Mouse (Mus musculus) forebrain, embryonic 10.5 days (tissue): ENCODE measurements around the gene Clec11a. TPM values are rescaled to one million over a fixed set of nuclear protein-coding genes. Genes with fewer than 3 reads are reported as not detected.

Source experiments
- DNase-seq: peaks from one replicate; pipeline ENCODE4 v3.0.0-alpha.2; 2017; ENCODE audit warnings: low spot score; ENCODE audit errors: extremely low spot score
- H3K27ac ChIP-seq: fragments of 300-500 bp; sonication (generic); 2 replicates; pipeline ENCODE4 v1.5.1; 2016; ENCODE audit warnings: mild to moderate bottlenecking
- H3K27me3 ChIP-seq: fragments of 300-500 bp; sonication (generic); 2 replicates; pipeline ENCODE4 v1.6.1; 2016; ENCODE audit warnings: mild to moderate bottlenecking; ENCODE audit not compliant: poor library complexity, severe bottlenecking
- H3K36me3 ChIP-seq: fragments of 300-500 bp; sonication (generic); replicated peaks from 2 replicates; pipeline ENCODE4 v1.6.1; 2016; ENCODE audit warnings: mild to moderate bottlenecking, moderate library complexity
- H3K4me1 ChIP-seq: fragments of 300-500 bp; sonication (generic); 2 replicates; pipeline ENCODE4 v1.6.1; 2016
- H3K4me3 ChIP-seq: fragments of 300-500 bp; sonication (generic); 2 replicates; pipeline ENCODE4 v1.5.1; 2016; ENCODE audit warnings: mild to moderate bottlenecking, moderate library complexity
- H3K9me3 ChIP-seq: fragments of 300-500 bp; sonication (generic); 2 replicates; pipeline ENCODE4 v1.6.1; 2016; ENCODE audit warnings: mild to moderate bottlenecking, moderate library complexity
- WGBS: fragments of 180-500 bp; shearing (Covaris S2); methylation state at CpG from one replicate; pipeline ENCODE4 v1.1.7; 2016; 5-methylcytosine and 5-hydroxymethylcytosine counted together
- polyA plus RNA-seq: library from polyadenylated mRNA; unstranded; fragments of >200 nt; fragmentation: Nextera tagmentation; extraction: Ambion mirVana; gene quantifications from 2 replicates; pipeline ENCODE4 v1.2.1, GENCODE M21; 2016

The Clec11a gene
- polyA plus RNA-seq, result 2.5 and 2.9 TPM in 2 replicates

DNA sequence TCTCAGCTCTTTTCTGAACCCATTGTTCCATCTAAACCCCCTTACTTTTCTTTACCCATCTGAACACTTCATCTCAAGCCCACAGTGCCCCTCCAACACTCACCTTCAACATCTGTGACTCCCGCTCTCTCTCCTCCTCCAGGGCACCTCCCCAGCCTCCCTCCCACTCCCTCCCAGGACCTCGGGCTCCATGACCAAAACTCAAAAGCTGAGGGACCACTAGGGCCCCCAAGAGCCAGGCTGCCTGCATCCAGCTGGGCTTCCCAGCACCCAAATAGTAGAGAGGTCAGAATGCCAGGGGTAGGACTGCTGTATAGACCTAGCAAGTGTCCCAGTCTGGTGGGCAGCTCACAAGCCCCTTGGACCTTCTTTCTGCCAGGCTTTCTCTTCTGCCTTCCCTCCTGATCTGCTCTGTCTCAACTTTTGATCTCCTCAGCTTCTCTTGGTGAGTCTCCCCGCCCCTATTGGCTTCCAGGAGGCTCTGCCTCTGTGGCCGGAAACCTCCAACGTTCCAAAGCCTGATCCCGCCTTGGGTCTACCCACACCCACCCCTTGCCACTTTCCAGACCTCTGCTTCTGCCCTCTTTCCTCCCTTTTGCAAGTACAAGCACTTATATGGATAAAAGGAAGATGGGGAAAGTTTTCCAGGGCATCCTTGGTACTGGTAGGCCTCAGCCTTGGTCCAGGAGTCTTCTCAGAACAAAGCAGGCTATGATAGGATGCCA, at the start of gene Clec11a:
Gene Clec11a, minus strand, starts transcription at position 387 of the 725 bp plus-strand sequence.
- Histone ChIP-seq H3K27ac (peak within 1 kb of the TSS; percentile 98), H3K9me3 (no peaks in the 10 kb centered on the region), H3K4me1 (peaks cover 62% of the 10 kb centered on the region), H3K36me3 (no peaks in the 10 kb centered on the region), H3K27me3 (peaks cover 56% of the 10 kb centered on the region), H3K4me3 (peak within 1 kb of the TSS; percentile 83)
- no peak for DNase-seq
- 53% methylated on average over 6 of the region's 6 CpGs for WGBS

DNA sequence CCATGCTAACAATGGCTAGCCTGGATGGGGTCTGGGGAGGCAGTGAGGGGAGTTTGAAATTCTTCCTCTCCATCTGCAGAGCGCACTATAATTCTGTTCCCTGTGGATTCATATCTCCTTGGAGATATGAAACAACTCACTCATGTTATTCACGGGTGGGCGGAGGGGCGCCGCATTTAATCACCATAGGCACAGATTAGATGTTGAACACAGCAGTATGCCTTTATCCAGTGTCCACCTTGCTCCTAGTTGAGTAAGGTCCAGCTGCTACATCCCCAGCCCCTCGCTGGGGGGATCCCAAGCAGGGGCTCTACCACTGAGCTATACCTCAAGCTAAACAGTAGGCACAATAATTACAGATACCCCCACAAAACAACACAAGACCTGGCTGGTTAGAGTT, 48.7 kb upstream of the Clec11a start:
- Histone ChIP-seq H3K27ac (no peak overlapping the region), H3K4me1 (peaks cover 96% of the 10 kb centered on the region), H3K36me3 (no peaks in the 10 kb centered on the region), H3K9me3 (no peaks in the 10 kb centered on the region), H3K27me3 (peaks cover 94% of the 10 kb centered on the region), H3K4me3 (no peak overlapping the region)
- DNase-seq, result no peak
- 73% methylated on average over 6 of the region's 6 CpGs for WGBS

DNA sequence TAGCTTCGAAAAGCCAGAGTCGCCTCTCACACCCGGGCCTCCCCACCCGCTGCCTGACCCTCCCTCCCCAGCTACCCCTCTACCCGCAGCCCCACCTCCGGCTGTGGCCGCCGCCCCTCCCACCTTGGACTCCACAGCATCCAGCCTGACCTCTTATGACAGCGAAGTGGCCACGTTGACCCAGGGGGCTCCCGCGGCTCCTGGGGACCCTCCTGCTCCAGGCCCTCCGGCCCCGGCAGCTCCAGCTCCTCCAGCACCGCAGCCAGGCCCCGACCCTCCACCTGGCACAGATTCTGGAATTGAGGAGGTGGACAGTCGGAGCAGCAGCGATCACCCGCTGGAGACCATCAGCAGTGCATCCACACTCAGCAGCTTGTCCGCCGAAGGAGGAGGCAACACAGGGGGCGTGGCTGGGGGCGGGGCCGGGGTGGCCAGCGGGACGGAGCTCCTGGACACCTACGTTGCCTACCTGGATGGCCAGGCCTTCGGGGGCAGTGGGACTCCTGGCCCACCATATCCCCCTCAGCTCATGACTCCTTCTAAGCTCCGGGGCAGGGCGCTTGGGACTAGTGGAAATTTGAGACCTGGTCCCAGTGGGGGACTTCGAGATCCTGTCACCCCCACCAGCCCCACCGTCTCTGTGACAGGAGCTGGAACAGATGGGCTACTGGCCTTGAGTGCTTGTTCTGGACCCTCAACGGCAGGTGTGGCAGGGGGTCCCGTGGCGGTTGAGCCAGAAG, 47.1 kb upstream of the Clec11a start:
- Histone ChIP-seq H3K4me1 (peaks cover 92% of the 10 kb centered on the region), H3K4me3 (peak overlapping the region; percentile 47), H3K36me3 (no peaks in the 10 kb centered on the region), H3K27me3 (peaks cover 98% of the 10 kb centered on the region), H3K9me3 (no peaks in the 10 kb centered on the region), H3K27ac (0 out of 2 replicates have a peak overlapping the region, but pooled peaks have one; percentile 4)
- peak; percentile 53 for DNase-seq
- under 1% methylated on average over 35 of the region's 35 CpGs for WGBS

DNA sequence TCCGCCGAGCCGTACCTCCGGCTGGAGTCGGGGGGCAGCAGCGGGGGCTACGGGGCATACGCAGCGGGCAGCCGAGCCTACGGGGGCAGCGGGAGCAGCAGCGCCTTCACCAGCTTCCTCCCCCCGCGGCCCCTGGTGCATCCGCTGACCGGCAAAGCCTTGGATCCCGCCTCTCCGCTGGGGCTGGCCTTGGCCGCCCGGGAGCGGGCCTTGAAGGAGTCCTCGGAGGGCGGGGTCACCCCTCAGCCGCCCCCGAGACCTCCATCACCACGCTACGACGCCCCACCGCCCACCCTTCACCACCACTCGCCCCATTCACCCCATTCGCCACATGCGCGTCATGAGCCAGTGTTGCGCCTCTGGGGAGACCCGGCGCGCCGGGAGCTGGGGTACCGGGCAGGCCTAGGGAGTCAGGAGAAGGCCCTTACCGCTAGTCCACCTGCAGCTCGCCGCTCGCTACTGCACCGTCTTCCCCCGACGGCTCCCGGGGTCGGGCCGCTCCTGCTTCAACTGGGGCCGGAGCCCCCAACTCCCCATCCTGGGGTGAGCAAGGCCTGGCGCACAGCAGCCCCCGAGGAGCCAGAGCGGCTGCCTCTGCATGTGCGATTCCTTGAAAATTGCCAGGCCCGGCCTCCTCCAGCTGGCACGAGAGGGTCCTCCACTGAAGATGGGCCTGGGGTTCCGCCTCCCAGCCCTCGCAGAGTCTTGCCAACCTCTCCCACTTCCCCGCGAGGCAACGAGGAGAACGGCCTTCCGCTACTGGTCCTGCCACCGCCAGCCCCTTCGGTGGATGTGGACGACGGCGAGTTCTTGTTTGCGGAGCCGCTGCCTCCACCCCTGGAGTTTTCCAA, 46.3 kb upstream of the Clec11a start:
- Histone ChIP-seq H3K4me1 (peaks cover 85% of the 10 kb centered on the region), H3K4me3 (peak overlapping the region; percentile 47), H3K27ac (peak overlapping the region; percentile 4; the same call in 1 of the 2 replicates), H3K36me3 (no peaks in the 10 kb centered on the region), H3K27me3 (peaks cover 100% of the 10 kb centered on the region), H3K9me3 (no peaks in the 10 kb centered on the region)
- peak; percentile 31 for DNase-seq
- WGBS, result 2% methylated on average over 71 of the region's 71 CpGs

DNA sequence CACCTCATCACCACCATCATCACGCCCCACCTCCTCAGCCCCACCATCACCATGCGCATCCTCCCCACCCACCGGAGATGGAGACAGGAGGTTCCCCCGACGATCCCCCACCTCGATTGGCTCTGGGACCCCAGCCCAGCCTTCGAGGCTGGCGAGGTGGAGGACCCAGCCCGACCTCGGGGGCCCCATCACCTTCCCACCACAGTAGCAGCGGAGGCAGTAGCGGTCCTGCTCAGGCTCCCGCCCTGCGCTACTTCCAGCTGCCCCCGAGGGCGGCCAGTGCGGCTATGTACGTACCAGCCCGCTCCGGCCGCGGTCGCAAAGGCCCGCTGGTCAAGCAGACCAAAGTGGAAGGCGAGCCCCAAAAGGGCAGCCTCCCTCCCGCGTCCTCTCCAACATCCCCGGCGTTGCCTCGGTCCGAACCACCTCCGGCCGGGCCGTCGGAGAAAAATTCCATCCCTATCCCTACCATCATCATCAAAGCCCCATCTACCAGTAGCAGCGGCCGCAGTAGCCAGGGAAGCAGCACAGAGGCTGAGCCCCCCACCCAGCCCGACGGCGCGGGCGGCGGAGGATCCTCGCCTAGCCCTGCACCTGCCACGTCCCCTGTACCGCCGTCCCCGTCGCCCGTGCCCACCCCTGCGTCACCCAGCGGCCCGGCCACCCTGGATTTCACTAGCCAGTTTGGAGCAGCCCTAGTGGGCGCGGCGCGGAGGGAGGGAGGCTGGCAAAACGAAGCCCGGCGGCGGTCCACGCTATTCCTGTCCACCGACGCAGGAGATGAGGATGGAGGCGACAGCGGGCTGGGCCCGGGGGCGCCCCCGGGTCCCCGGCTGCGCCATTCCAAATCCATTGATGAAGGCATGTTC, 45.4 kb upstream of the Clec11a start:
- DNase-seq, result no peak
- H3K27me3 ChIP-seq, result peaks cover 94% of the 10 kb centered on the region
- H3K27ac ChIP-seq, result peak overlapping the region; percentile 4; the same call in 1 of the 2 replicates
- no peaks in the 10 kb centered on the region for H3K9me3 ChIP-seq
- H3K36me3 ChIP-seq, result no peaks in the 10 kb centered on the region
- H3K4me1 ChIP-seq, result peaks cover 77% of the 10 kb centered on the region
- H3K4me3 ChIP-seq, result peak overlapping the region; percentile 47
- WGBS, result 3% methylated on average over 71 of the region's 71 CpGs

DNA sequence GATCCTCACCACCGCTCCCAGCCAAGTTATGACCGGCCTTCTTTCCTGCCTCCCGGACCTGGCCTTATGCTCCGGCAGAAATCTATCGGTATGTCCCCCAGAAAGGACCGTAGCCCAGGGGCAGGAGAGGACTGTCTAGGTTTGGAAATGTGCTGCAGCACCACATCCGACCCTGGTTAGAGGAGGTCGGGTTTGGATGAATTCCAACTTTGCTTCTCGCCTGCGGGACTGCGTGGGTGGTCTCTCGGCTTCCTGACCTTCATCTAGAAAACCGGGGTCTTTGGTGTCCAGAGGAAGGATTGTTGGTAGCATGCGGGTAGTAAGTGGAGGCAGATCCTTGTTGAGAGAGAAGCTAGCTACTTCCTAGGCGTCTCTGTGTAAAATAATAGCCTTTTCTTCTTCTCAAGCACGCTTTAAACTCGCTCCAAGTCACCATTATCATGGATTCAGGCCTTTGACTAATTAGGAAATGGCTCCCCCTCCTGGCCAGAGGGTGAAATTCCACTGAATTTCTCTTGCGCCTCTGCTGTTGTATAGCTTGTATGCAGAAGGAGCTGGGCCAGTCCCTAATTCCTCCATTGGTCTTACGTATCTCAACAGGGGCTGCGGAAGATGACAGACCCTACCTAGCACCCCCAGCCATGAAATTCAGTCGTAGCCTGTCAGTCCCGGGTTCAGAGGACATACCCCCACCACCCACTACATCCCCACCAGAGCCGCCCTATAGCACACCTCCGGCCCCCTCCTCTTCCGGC, 44.4 kb upstream of the Clec11a start:
- peak; percentile 88 for DNase-seq
- Histone ChIP-seq H3K27ac (peak overlapping the region; percentile 61; the same call in 1 of the 2 replicates), H3K4me3 (peak overlapping the region; percentile 47), H3K4me1 (peaks cover 67% of the 10 kb centered on the region), H3K9me3 (no peaks in the 10 kb centered on the region), H3K27me3 (peaks cover 88% of the 10 kb centered on the region), H3K36me3 (no peaks in the 10 kb centered on the region)
- WGBS, result 4% methylated on average over 25 of the region's 25 CpGs

DNA sequence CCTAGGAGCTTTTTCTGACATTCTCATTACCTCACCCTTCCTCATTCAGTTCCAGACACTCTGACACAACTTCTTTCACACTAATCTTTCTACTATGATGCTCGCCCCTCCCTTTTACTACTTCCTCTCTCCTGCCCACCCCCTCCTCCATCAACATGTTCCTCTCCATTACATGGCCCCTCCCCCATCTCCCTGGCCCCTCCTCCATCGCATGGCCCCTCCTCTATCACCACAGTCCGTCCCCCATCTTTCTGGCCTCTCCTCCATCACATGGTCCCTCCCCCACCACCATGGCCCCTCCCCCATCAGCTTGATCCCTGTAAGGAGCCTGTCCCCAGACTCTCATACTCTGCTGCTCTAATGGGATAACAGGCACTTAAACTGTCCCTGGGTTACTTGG, 42.3 kb upstream of the Clec11a start:
- DNase-seq, result no peak
- peaks cover 81% of the 10 kb centered on the region for H3K27me3 ChIP-seq
- H3K36me3 ChIP-seq, result 0 out of 2 replicates have a peak, but pooled peaks cover 3% of the 10 kb centered on the region
- WGBS, result 18% methylated on average over 3 of the region's 3 CpGs
- no peak overlapping the region for H3K27ac ChIP-seq
- peaks cover 50% of the 10 kb centered on the region for H3K4me1 ChIP-seq
- H3K9me3 ChIP-seq, result no peaks in the 10 kb centered on the region; the same call in 1 of the 2 replicates
- H3K4me3 ChIP-seq, result no peak overlapping the region

DNA sequence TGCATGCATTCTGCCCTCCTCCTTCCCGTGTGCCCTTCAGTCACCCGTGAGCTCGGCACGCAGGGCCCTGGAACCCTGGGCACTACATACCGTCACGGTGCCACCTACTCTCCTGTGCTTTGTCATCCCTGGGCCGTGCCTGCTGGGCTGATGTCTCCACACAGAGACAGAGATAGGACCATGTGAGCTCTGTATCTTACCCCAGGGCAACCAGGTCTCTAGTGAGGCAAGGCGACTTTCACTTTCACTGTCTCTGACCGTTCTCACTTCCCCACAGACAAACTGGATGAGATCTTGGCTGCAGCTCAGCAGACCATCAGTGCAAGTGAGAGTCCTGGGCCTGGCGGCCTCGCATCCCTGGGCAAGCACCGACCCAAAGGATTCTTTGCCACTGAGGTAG, 37.9 kb upstream of the Clec11a start:
- 76% methylated on average over 12 of the region's 12 CpGs for WGBS
- no peak for DNase-seq
- Histone ChIP-seq H3K27ac (no peak overlapping the region), H3K27me3 (peaks cover 81% of the 10 kb centered on the region), H3K4me1 (peaks cover 20% of the 10 kb centered on the region), H3K4me3 (no peak overlapping the region), H3K36me3 (0 out of 2 replicates have a peak, but pooled peaks cover 3% of the 10 kb centered on the region), H3K9me3 (no peaks in the 10 kb centered on the region; the same call in 1 of the 2 replicates)

DNA sequence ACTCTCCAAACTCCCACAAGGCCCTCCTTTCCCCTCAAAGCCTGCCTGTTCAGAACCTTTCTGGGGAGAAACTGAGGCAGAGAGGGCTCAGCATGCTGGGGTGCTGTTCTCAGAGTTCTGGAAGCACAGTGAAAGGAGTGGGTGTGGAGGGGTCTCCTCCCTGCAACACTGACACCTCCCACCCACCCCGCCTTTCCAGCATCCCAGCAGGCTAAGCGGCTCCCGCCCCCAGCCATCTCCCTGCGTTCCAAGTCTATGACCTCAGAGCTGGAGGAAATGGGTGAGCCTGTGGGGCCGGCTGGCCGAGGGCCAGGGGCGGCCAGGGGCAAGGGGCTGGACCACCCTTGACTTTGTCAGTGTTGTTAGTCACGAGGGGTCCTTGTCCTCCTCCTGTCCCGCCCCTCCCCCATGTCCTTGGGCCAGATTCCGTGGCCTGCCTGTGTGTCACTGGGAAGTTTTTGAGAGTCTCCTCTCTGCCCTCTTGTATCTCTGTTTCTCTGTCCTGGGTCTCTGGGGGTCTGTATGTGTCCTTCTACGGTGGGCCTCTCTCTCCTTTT, 36.8 kb upstream of the Clec11a start:
- Histone ChIP-seq H3K4me3 (no peak overlapping the region), H3K36me3 (0 out of 2 replicates have a peak, but pooled peaks cover 3% of the 10 kb centered on the region), H3K27me3 (peaks cover 81% of the 10 kb centered on the region), H3K4me1 (peaks cover 13% of the 10 kb centered on the region), H3K27ac (no peak overlapping the region), H3K9me3 (no peaks in the 10 kb centered on the region; the same call in 1 of the 2 replicates)
- 34% methylated on average over 11 of the region's 11 CpGs for WGBS
- no peak for DNase-seq

DNA sequence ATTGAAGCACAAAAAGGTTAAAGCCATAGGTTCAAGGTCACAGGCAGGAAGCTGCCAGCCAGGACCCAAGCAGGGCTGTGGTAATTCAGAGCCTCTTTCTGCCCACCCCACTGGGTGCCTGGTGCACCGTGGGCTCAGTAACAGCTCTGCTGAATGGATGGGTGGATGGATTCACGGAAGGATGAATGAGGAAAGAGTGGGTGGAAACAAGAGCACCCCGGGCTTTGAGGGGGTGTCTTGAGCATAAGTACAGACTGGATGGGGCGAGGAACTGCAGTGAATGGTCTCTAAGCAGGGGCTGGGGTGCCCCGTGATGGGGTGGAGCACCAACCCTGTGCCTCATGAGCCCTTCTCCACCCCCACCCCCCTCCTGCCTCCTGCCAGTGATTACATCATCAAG, 35.0 kb upstream of the Clec11a start:
- Histone ChIP-seq H3K4me1 (peaks cover 22% of the 10 kb centered on the region), H3K4me3 (no peak overlapping the region), H3K9me3 (no peaks in the 10 kb centered on the region; the same call in 1 of the 2 replicates), H3K27me3 (peaks cover 87% of the 10 kb centered on the region), H3K36me3 (0 out of 2 replicates have a peak, but pooled peaks cover 3% of the 10 kb centered on the region), H3K27ac (no peak overlapping the region)
- 76% methylated on average over 5 of the region's 5 CpGs for WGBS
- DNase-seq, result no peak

DNA sequence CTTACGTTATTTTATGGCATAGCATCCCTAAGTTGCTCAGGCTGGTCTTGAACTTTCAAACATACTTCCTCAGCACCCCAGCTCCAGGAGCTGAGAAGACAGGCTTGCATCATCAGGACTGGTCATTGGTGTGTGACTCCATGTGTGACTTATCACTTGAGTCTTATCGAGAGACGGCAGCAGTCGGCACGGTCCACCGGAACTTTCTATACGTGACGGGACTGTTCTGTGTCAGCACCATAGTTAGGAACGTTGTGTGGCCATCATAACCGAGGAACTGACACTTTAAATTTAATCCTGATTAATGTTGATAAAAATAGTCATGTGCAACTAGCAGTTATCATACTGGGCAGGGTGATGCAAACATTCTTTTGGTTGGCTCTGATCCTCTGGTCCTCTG, 34.4 kb upstream of the Clec11a start:
- no peaks in the 10 kb centered on the region; the same call in 1 of the 2 replicates for H3K9me3 ChIP-seq
- peaks cover 28% of the 10 kb centered on the region for H3K4me1 ChIP-seq
- H3K4me3 ChIP-seq, result no peak overlapping the region
- H3K27ac ChIP-seq, result no peak overlapping the region
- WGBS, result 92% methylated on average over 10 of the region's 10 CpGs
- 0 out of 2 replicates have a peak, but pooled peaks cover 3% of the 10 kb centered on the region for H3K36me3 ChIP-seq
- DNase-seq, result no peak
- H3K27me3 ChIP-seq, result peaks cover 93% of the 10 kb centered on the region
